Mouse (Mus musculus) heart, postnatal 25 days (tissue): Measurements from ENCODE around the gene Rab7b. TPM values are rescaled to one million over a fixed set of nuclear protein-coding genes. Genes with fewer than 3 reads are reported as not detected.

Experiments used
- DNase-seq: peaks from one replicate; pipeline ENCODE4 v3.0.0; 2022; ENCODE audit warnings: low spot score
- intact Hi-C: fragments of 180-260 bp; cut with DNase I; formaldehyde crosslinking; loops from one replicate; pipeline ENCODE4 v1.15.1; 2025
- total RNA-seq, 2 experiments: library from RNA; stranded (reverse); gene quantifications; 2 replicates each; pipeline ENCODE4 v1.2.3; 2021

The Rab7b gene
- total RNA-seq, 2 experiments from 2014 or later = 3.2 to 4.4 TPM

GRCm38 (mm10) chr1:131760428-131760820, 71.9 kb downstream of the Rab7b start:
- intact Hi-C loops = no loop called here
- DNase-seq = no peak

- intact Hi-C loops = no loop called here
- DNase-seq = no peak
These were observed 72.8 kb downstream of the Rab7b start for GRCm38 (mm10) chr1:131761079-131761831.

- no peak for DNase-seq
- intact Hi-C loops = loop anchor here (2.0 kb wide), 1 partner anchor 83 kb away; no protein-coding TSS in a partner anchor
These were observed 75.2 kb downstream of the Rab7b start for GRCm38 (mm10) chr1:131763683-131764082.

GRCm38 (mm10) chr1:131764581-131765338, 76.3 kb downstream of the Rab7b start:
- intact Hi-C loops = loop anchor here (1.0 to 5.0 kb wide), 3 partner anchors 52 to 152 kb away; no protein-coding TSS in a partner anchor
- no peak for DNase-seq

Other genes starting within 250 kb of the Rab7b start
- 10 to 100 TPM; 22.8 to 24.3 TPM for gene Srgap2, start 161.3 kb upstream of the Rab7b start, total RNA-seq
- gene Fam72a, start 160.8 kb upstream of the Rab7b start, total RNA-seq = under 1 TPM; 0.73 to 0.88 TPM
- not detected for gene Avpr1b, start 89.5 kb upstream of the Rab7b start, total RNA-seq
- gene Ctse, start 50.4 kb upstream of the Rab7b start, total RNA-seq = 1 to 10 TPM in 1 of 2 experiments, under 1 TPM in 1; 0.83 to 1.3 TPM
- gene Slc26a9, start 55.3 kb downstream of the Rab7b start, total RNA-seq = not detected
- 1 to 10 TPM; 3.1 to 5.1 TPM for gene Pm20d1, start 108.7 kb downstream of the Rab7b start, total RNA-seq
- 10 to 100 TPM; 52.4 to 61.4 TPM for gene Slc41a1, start 138.8 kb downstream of the Rab7b start, total RNA-seq
- gene Rab29, start 178.5 kb downstream of the Rab7b start, total RNA-seq = 10 to 100 TPM; 11.8 to 12.8 TPM
- gene Nucks1, start 221.8 kb downstream of the Rab7b start, total RNA-seq = 10 to 100 TPM; 58.4 to 59.1 TPM